Mouse (Mus musculus): ENCODE results near the gene Sh2b1.

GRCm38 (mm10) chr7:126434726-126435125 is 40.5 kb downstream of the Sh2b1 start:
- TF ChIP-seq CTCF (IDR thresholded peaks at IDR 0.05; ENCODE audit: extremely low read depth, insufficient read length, insufficient replicate concordance, low read depth, low read length) (no peak), POLR2A (IDR thresholded peaks at IDR 0.05; ENCODE audit: low read depth, low read length) (no peak)
